Mouse (Mus musculus) hindbrain, embryonic 12.5 days (tissue): Measurements from ENCODE around the gene Aldh1l1. TPM values are rescaled to one million over a fixed set of nuclear protein-coding genes. Genes with fewer than 3 reads are reported as not detected.

Experiments used
- ATAC-seq: fragments of 200-750 bp; cut with Nextera tagmentation; 2 replicates; pipeline ENCODE4 v1.8.0; 2017; ENCODE audit warnings: moderate TSS enrichment; ENCODE audit not compliant: low FRiP score
- H3K27ac ChIP-seq: fragments of 300-500 bp; sonication (generic); 2 replicates; pipeline ENCODE4 v1.5.1; 2016; ENCODE audit warnings: mild to moderate bottlenecking
- H3K27me3 ChIP-seq: fragments of 300-500 bp; sonication (generic); 2 replicates; pipeline ENCODE4 v1.6.1; 2016; ENCODE audit warnings: mild to moderate bottlenecking
- H3K36me3 ChIP-seq: fragments of 300-500 bp; sonication (generic); 2 replicates; pipeline ENCODE4 v1.6.1; 2016; ENCODE audit warnings: mild to moderate bottlenecking
- H3K4me1 ChIP-seq: fragments of 300-500 bp; sonication (generic); 2 replicates; pipeline ENCODE4 v1.6.1; 2016
- H3K4me2 ChIP-seq: fragments of 300-500 bp; sonication (generic); replicated peaks from 2 replicates; pipeline ENCODE4 v1.6.1; 2016; ENCODE audit warnings: mild to moderate bottlenecking
- H3K4me3 ChIP-seq: fragments of 300-500 bp; sonication (generic); 2 replicates; pipeline ENCODE4 v1.5.1; 2016; ENCODE audit warnings: mild to moderate bottlenecking
- H3K9ac ChIP-seq: fragments of 300-500 bp; sonication (generic); 2 replicates; pipeline ENCODE4 v1.6.1; 2016; ENCODE audit warnings: mild to moderate bottlenecking, moderate library complexity
- H3K9me3 ChIP-seq: fragments of 300-500 bp; sonication (generic); replicated peaks from 2 replicates; pipeline ENCODE4 v1.6.1; 2016; ENCODE audit warnings: mild to moderate bottlenecking
- WGBS: fragments of 180-500 bp; shearing (Covaris S2); methylation state at CpG from one replicate; pipeline ENCODE4 v1.1.7; 2016; 5-methylcytosine and 5-hydroxymethylcytosine counted together
- polyA plus RNA-seq: library from polyadenylated mRNA; unstranded; fragments of >200 nt; fragmentation: Nextera tagmentation; extraction: Ambion mirVana; gene quantifications from 2 replicates; pipeline ENCODE4 v1.2.1, GENCODE M21; 2016

The Aldh1l1 gene
- polyA plus RNA-seq, 1 experiment from 2014 or later: 19.4 TPM

GRCm38 (mm10) chr6:90514369-90514768 is 28.1 kb downstream of the Aldh1l1 start:
- Histone ChIP-seq H3K27ac (no peak overlapping the region), H3K36me3 (no peaks in the 10 kb centered on the region), H3K9ac (no peak overlapping the region), H3K27me3 (no peaks in the 10 kb centered on the region), H3K4me2 (no peak overlapping the region), H3K4me3 (no peak overlapping the region), H3K4me1 (no peaks in the 10 kb centered on the region), H3K9me3 (no peaks in the 10 kb centered on the region)
- 0 out of 2 replicates have a peak, but pooled peaks have one; percentile 19 for ATAC-seq

- Histone ChIP-seq H3K27me3 (no peaks in the 10 kb centered on the region), H3K4me2 (no peak overlapping the region), H3K4me3 (no peak overlapping the region), H3K9ac (no peak overlapping the region), H3K4me1 (no peaks in the 10 kb centered on the region), H3K36me3 (no peaks in the 10 kb centered on the region), H3K9me3 (no peaks in the 10 kb centered on the region), H3K27ac (no peak overlapping the region)
- ATAC-seq: peak; percentile 56
- WGBS: 37% methylated on average over 4 of the region's 4 CpGs
Observed at GRCm38 (mm10) chr6:90514883-90515405, 28.7 kb downstream of the Aldh1l1 start.

GRCm38 (mm10) chr6:90518892-90519291 is 32.7 kb downstream of the Aldh1l1 start:
- WGBS: 79% methylated on average over 3 of the region's 3 CpGs
- no peak for ATAC-seq
- no peak overlapping the region for H3K27ac ChIP-seq

GRCm38 (mm10) chr6:90519375-90519774 is 33.1 kb downstream of the Aldh1l1 start:
- no peak overlapping the region for H3K4me2 ChIP-seq
- H3K9ac ChIP-seq: no peak overlapping the region
- H3K4me1 ChIP-seq: no peaks in the 10 kb centered on the region
- H3K27ac ChIP-seq: no peak overlapping the region
- no peak overlapping the region for H3K4me3 ChIP-seq
- H3K9me3 ChIP-seq: no peaks in the 10 kb centered on the region
- no peaks in the 10 kb centered on the region for H3K36me3 ChIP-seq
- no peaks in the 10 kb centered on the region for H3K27me3 ChIP-seq
- ATAC-seq: no peak
- 59% methylated on average over 5 of the region's 5 CpGs for WGBS

More at GRCm38 (mm10) chr6:90518892-90519291, 32.7 kb downstream of the Aldh1l1 start:
- no peak overlapping the region for H3K4me3 ChIP-seq
- H3K9me3 ChIP-seq: no peaks in the 10 kb centered on the region
- no peak overlapping the region for H3K9ac ChIP-seq
- H3K4me1 ChIP-seq: no peaks in the 10 kb centered on the region
- no peaks in the 10 kb centered on the region for H3K27me3 ChIP-seq
- H3K4me2 ChIP-seq: no peak overlapping the region
- no peaks in the 10 kb centered on the region for H3K36me3 ChIP-seq

- no peak for ATAC-seq
- Histone ChIP-seq H3K36me3 (no peaks in the 10 kb centered on the region), H3K27ac (no peak overlapping the region), H3K9ac (no peak overlapping the region), H3K4me3 (no peak overlapping the region), H3K4me1 (no peaks in the 10 kb centered on the region), H3K9me3 (no peaks in the 10 kb centered on the region), H3K27me3 (no peaks in the 10 kb centered on the region), H3K4me2 (no peak overlapping the region)
- WGBS: 68% methylated on average over 3 of the region's 3 CpGs
Observed at GRCm38 (mm10) chr6:90526406-90526805, 40.2 kb downstream of the Aldh1l1 start.

GRCm38 (mm10) chr6:90529461-90530046 is 43.3 kb downstream of the Aldh1l1 start:
- 69% methylated on average over 2 of the region's 2 CpGs for WGBS
- H3K27ac ChIP-seq: no peak overlapping the region
- no peaks in the 10 kb centered on the region for H3K4me1 ChIP-seq
- H3K36me3 ChIP-seq: no peaks in the 10 kb centered on the region
- no peak for ATAC-seq
- H3K4me3 ChIP-seq: no peak overlapping the region
- no peaks in the 10 kb centered on the region for H3K9me3 ChIP-seq
- no peaks in the 10 kb centered on the region for H3K27me3 ChIP-seq
- H3K9ac ChIP-seq: no peak overlapping the region
- no peak overlapping the region for H3K4me2 ChIP-seq

GRCm38 (mm10) chr6:90532575-90533190 is 46.5 kb downstream of the Aldh1l1 start:
- Histone ChIP-seq H3K4me3 (no peak overlapping the region), H3K27ac (no peak overlapping the region), H3K4me1 (peaks cover 8% of the 10 kb centered on the region; the same call in 1 of the 2 replicates), H3K27me3 (no peaks in the 10 kb centered on the region), H3K36me3 (no peaks in the 10 kb centered on the region), H3K9me3 (no peaks in the 10 kb centered on the region), H3K4me2 (no peak overlapping the region), H3K9ac (no peak overlapping the region)
- 96% methylated on average over 6 of the region's 7 CpGs for WGBS
- no peak for ATAC-seq

- Histone ChIP-seq H3K36me3 (no peaks in the 10 kb centered on the region), H3K4me1 (peaks cover 8% of the 10 kb centered on the region; the same call in 1 of the 2 replicates), H3K27me3 (no peaks in the 10 kb centered on the region), H3K9me3 (no peaks in the 10 kb centered on the region), H3K9ac (no peak overlapping the region), H3K27ac (no peak overlapping the region), H3K4me3 (no peak overlapping the region), H3K4me2 (no peak overlapping the region)
- no peak for ATAC-seq
- WGBS: 86% methylated on average over 3 of the region's 3 CpGs
Observed at GRCm38 (mm10) chr6:90533505-90533904, 47.3 kb downstream of the Aldh1l1 start.

- Histone ChIP-seq H3K27me3 (no peaks in the 10 kb centered on the region), H3K9ac (no peak overlapping the region), H3K4me1 (peaks cover 8% of the 10 kb centered on the region; the same call in 1 of the 2 replicates), H3K9me3 (no peaks in the 10 kb centered on the region), H3K4me2 (no peak overlapping the region), H3K4me3 (no peak overlapping the region), H3K27ac (peak overlapping the region; percentile 44; the same call in 1 of the 2 replicates), H3K36me3 (no peaks in the 10 kb centered on the region)
- 53% methylated on average over 8 of the region's 8 CpGs for WGBS
- peak; percentile 79 for ATAC-seq
Observed at GRCm38 (mm10) chr6:90534701-90535475, 48.7 kb downstream of the Aldh1l1 start.

- H3K27ac ChIP-seq: no peak overlapping the region
- ATAC-seq: no peak
- no peak overlapping the region for H3K9ac ChIP-seq
- H3K4me3 ChIP-seq: no peak overlapping the region
- 73% methylated on average over 3 of the region's 3 CpGs for WGBS
- no peaks in the 10 kb centered on the region for H3K9me3 ChIP-seq
- no peaks in the 10 kb centered on the region for H3K27me3 ChIP-seq
- H3K4me2 ChIP-seq: no peak overlapping the region
- H3K36me3 ChIP-seq: no peaks in the 10 kb centered on the region
- H3K4me1 ChIP-seq: peaks cover 24% of the 10 kb centered on the region
Observed at GRCm38 (mm10) chr6:90536824-90537223, 50.6 kb downstream of the Aldh1l1 start.

- WGBS: 9% methylated on average over 7 of the region's 7 CpGs
- Histone ChIP-seq H3K4me3 (no peak overlapping the region), H3K9me3 (no peaks in the 10 kb centered on the region), H3K4me2 (no peak overlapping the region), H3K4me1 (peaks cover 25% of the 10 kb centered on the region), H3K27ac (no peak overlapping the region), H3K9ac (no peak overlapping the region), H3K36me3 (no peaks in the 10 kb centered on the region), H3K27me3 (no peaks in the 10 kb centered on the region)
- ATAC-seq: no peak
Observed at GRCm38 (mm10) chr6:90537941-90538340, 51.7 kb downstream of the Aldh1l1 start.

- Histone ChIP-seq H3K4me3 (no peak overlapping the region), H3K4me2 (no peak overlapping the region), H3K36me3 (no peaks in the 10 kb centered on the region), H3K9me3 (no peaks in the 10 kb centered on the region), H3K4me1 (peaks cover 25% of the 10 kb centered on the region), H3K9ac (no peak overlapping the region), H3K27me3 (no peaks in the 10 kb centered on the region), H3K27ac (no peak overlapping the region)
- WGBS: 96% methylated on average over 4 of the region's 4 CpGs
- ATAC-seq: no peak
Observed at GRCm38 (mm10) chr6:90539271-90539670, 53.0 kb downstream of the Aldh1l1 start.
